Mouse (Mus musculus) lung, embryonic 15.5 days (tissue): ENCODE measurements around the gene Egln1. TPM values are rescaled to one million over a fixed set of nuclear protein-coding genes. Genes with fewer than 3 reads are reported as not detected.
A peak's percentile ranks its signal among the peaks of the same experiment; 100 is the strongest.

Experiments used
- ATAC-seq: fragments of 200-750 bp; cut with Nextera tagmentation; 2 replicates; pipeline ENCODE4 v1.8.0; 2017; ENCODE audit warnings: moderate number of reproducible peaks, borderline replicate concordance; ENCODE audit not compliant: low FRiP score, low TSS enrichment; ENCODE audit errors: extremely low read depth
- H3K27ac ChIP-seq: fragments of 300-500 bp; sonication (generic); 2 replicates; pipeline ENCODE4 v1.5.1; 2015; ENCODE audit warnings: moderate library complexity, mild to moderate bottlenecking, inconsistent platforms
- H3K27me3 ChIP-seq: fragments of 300-500 bp; sonication (generic); 2 replicates; pipeline ENCODE4 v1.6.1; 2015; ENCODE audit warnings: inconsistent platforms
- H3K36me3 ChIP-seq: fragments of 300-500 bp; sonication (generic); 2 replicates; pipeline ENCODE4 v1.6.1; 2015; ENCODE audit warnings: inconsistent platforms
- H3K4me1 ChIP-seq: fragments of 300-500 bp; sonication (generic); 2 replicates; pipeline ENCODE4 v1.6.1; 2015; ENCODE audit warnings: inconsistent platforms
- H3K4me2 ChIP-seq: fragments of 300-500 bp; sonication (generic); 2 replicates; pipeline ENCODE4 v1.6.1; 2015; ENCODE audit warnings: inconsistent platforms, mild to moderate bottlenecking, moderate library complexity
- H3K4me3 ChIP-seq: fragments of 300-500 bp; sonication (generic); 2 replicates; pipeline ENCODE4 v1.5.1; 2015; ENCODE audit warnings: mild to moderate bottlenecking, inconsistent platforms
- H3K9ac ChIP-seq: fragments of 300-500 bp; sonication (generic); 2 replicates; pipeline ENCODE4 v1.6.1; 2015; ENCODE audit warnings: inconsistent platforms
- H3K9me3 ChIP-seq: fragments of 300-500 bp; sonication (generic); 2 replicates; pipeline ENCODE4 v1.6.1; 2016; ENCODE audit warnings: inconsistent platforms
- WGBS: fragments of 180-500 bp; shearing (Covaris S2); methylation state at CpG from one replicate; pipeline ENCODE4 v1.1.7; 2015; 5-methylcytosine and 5-hydroxymethylcytosine counted together
- polyA plus RNA-seq: library from polyadenylated mRNA; unstranded; fragments of >200 nt; fragmentation: Nextera tagmentation; extraction: Ambion mirVana; gene quantifications from 2 replicates; pipeline ENCODE4 v1.2.1, GENCODE M21; 2015

Egln1 gene
- polyA plus RNA-seq, 1 experiment from 2014 or later: 12.0 TPM

GRCm38 (mm10) chr8:124896632-124897385 is 52.3 kb downstream of the Egln1 start:
- WGBS: under 1% methylated on average over 58 of the region's 60 CpGs
- H3K27me3 ChIP-seq: no peaks in the 10 kb centered on the region
- H3K4me1 ChIP-seq: peaks cover 24% of the 10 kb centered on the region
- no peaks in the 10 kb centered on the region for H3K9me3 ChIP-seq
- peak overlapping the region; percentile 83 for H3K9ac ChIP-seq
- H3K4me2 ChIP-seq: peak overlapping the region; percentile 98
- ATAC-seq: peak; percentile 52; the same call in 1 of the 2 replicates
- H3K27ac ChIP-seq: peak overlapping the region; percentile 90
- peak overlapping the region; percentile 94 for H3K4me3 ChIP-seq
- peaks cover 38% of the 10 kb centered on the region for H3K36me3 ChIP-seq

- H3K27ac ChIP-seq: peak overlapping the region; percentile 90
- H3K9me3 ChIP-seq: no peaks in the 10 kb centered on the region
- peak overlapping the region; percentile 94 for H3K4me3 ChIP-seq
- peak overlapping the region; percentile 98 for H3K4me2 ChIP-seq
- H3K4me1 ChIP-seq: peaks cover 24% of the 10 kb centered on the region
- H3K9ac ChIP-seq: peak overlapping the region; percentile 83
- WGBS: 49% methylated on average over 26 of the region's 26 CpGs
- peaks cover 38% of the 10 kb centered on the region for H3K36me3 ChIP-seq
- ATAC-seq: peak; percentile 32; the same call in 1 of the 2 replicates
- no peaks in the 10 kb centered on the region for H3K27me3 ChIP-seq
These were observed 53.0 kb downstream of the Egln1 start for GRCm38 (mm10) chr8:124896010-124896631.

GRCm38 (mm10) chr8:124892596-124892995 is 56.5 kb downstream of the Egln1 start:
- H3K27me3 ChIP-seq: no peaks in the 10 kb centered on the region
- no peak for ATAC-seq
- H3K36me3 ChIP-seq: peaks cover 48% of the 10 kb centered on the region
- H3K9ac ChIP-seq: no peak overlapping the region
- no peak overlapping the region for H3K27ac ChIP-seq
- no peaks in the 10 kb centered on the region for H3K9me3 ChIP-seq
- no peak overlapping the region for H3K4me2 ChIP-seq
- H3K4me3 ChIP-seq: no peak overlapping the region
- WGBS: 62% methylated on average over 3 of the region's 3 CpGs
- peaks cover 17% of the 10 kb centered on the region for H3K4me1 ChIP-seq

- no peak overlapping the region for H3K4me3 ChIP-seq
- no peaks in the 10 kb centered on the region for H3K4me1 ChIP-seq
- H3K27ac ChIP-seq: no peak overlapping the region
- WGBS: 93% methylated on average over 5 of the region's 5 CpGs
- H3K27me3 ChIP-seq: no peaks in the 10 kb centered on the region
- no peak overlapping the region for H3K9ac ChIP-seq
- peaks cover 74% of the 10 kb centered on the region for H3K36me3 ChIP-seq
- no peak for ATAC-seq
- H3K4me2 ChIP-seq: no peak overlapping the region
- H3K9me3 ChIP-seq: no peaks in the 10 kb centered on the region
These were observed 60.7 kb downstream of the Egln1 start for GRCm38 (mm10) chr8:124888385-124888784.

- ATAC-seq: no peak
- 66% methylated on average over 10 of the region's 10 CpGs for WGBS
- H3K4me3 ChIP-seq: no peak overlapping the region
- H3K9ac ChIP-seq: no peak overlapping the region
- no peaks in the 10 kb centered on the region for H3K9me3 ChIP-seq
- no peak overlapping the region for H3K27ac ChIP-seq
- H3K27me3 ChIP-seq: no peaks in the 10 kb centered on the region
- H3K36me3 ChIP-seq: peaks cover 85% of the 10 kb centered on the region
- H3K4me2 ChIP-seq: no peak overlapping the region
- no peaks in the 10 kb centered on the region for H3K4me1 ChIP-seq
These were observed 70.1 kb downstream of the Egln1 start for GRCm38 (mm10) chr8:124878946-124879526.

GRCm38 (mm10) chr8:124878141-124878540 is 71.0 kb downstream of the Egln1 start:
- Histone ChIP-seq H3K4me2 (no peak overlapping the region), H3K27ac (no peak overlapping the region), H3K4me3 (no peak overlapping the region), H3K27me3 (no peaks in the 10 kb centered on the region), H3K9ac (no peak overlapping the region), H3K4me1 (no peaks in the 10 kb centered on the region), H3K36me3 (peaks cover 85% of the 10 kb centered on the region), H3K9me3 (no peaks in the 10 kb centered on the region)
- 86% methylated on average over 5 of the region's 5 CpGs for WGBS
- ATAC-seq: no peak

GRCm38 (mm10) chr8:124872690-124873089 is 76.4 kb downstream of the Egln1 start:
- H3K4me1 ChIP-seq: no peaks in the 10 kb centered on the region
- peaks cover 58% of the 10 kb centered on the region for H3K36me3 ChIP-seq
- H3K4me3 ChIP-seq: no peak overlapping the region
- no peak for ATAC-seq
- H3K27ac ChIP-seq: no peak overlapping the region
- no peaks in the 10 kb centered on the region for H3K9me3 ChIP-seq
- no peak overlapping the region for H3K4me2 ChIP-seq
- 66% methylated on average over 5 of the region's 5 CpGs for WGBS
- no peak overlapping the region for H3K9ac ChIP-seq
- H3K27me3 ChIP-seq: no peaks in the 10 kb centered on the region

- ATAC-seq: no peak
- H3K27me3 ChIP-seq: no peaks in the 10 kb centered on the region
- H3K9ac ChIP-seq: no peak overlapping the region
- peaks cover 52% of the 10 kb centered on the region for H3K36me3 ChIP-seq
- no peak overlapping the region for H3K4me2 ChIP-seq
- 90% methylated on average over 7 of the region's 7 CpGs for whole genome bisulfite sequencing
- no peak overlapping the region for H3K27ac ChIP-seq
- H3K4me3 ChIP-seq: no peak overlapping the region
- H3K4me1 ChIP-seq: no peaks in the 10 kb centered on the region
- no peaks in the 10 kb centered on the region for H3K9me3 ChIP-seq
These were observed 77.0 kb downstream of the Egln1 start for GRCm38 (mm10) chr8:124872081-124872480.

GRCm38 (mm10) chr8:124871474-124871873 is 77.7 kb downstream of the Egln1 start:
- peaks cover 46% of the 10 kb centered on the region for H3K36me3 ChIP-seq
- H3K4me3 ChIP-seq: no peak overlapping the region
- no peak overlapping the region for H3K4me2 ChIP-seq
- H3K4me1 ChIP-seq: 0 out of 2 replicates have a peak, but pooled peaks cover 2% of the 10 kb centered on the region
- H3K27ac ChIP-seq: no peak overlapping the region
- no peak overlapping the region for H3K9ac ChIP-seq
- 94% methylated on average over 7 of the region's 7 CpGs for WGBS
- no peaks in the 10 kb centered on the region for H3K9me3 ChIP-seq
- H3K27me3 ChIP-seq: no peaks in the 10 kb centered on the region
- ATAC-seq: no peak

GRCm38 (mm10) chr8:124869708-124870107 is 79.4 kb downstream of the Egln1 start:
- Histone ChIP-seq H3K36me3 (peaks cover 36% of the 10 kb centered on the region), H3K4me3 (no peak overlapping the region), H3K27me3 (no peaks in the 10 kb centered on the region), H3K9me3 (no peaks in the 10 kb centered on the region), H3K9ac (no peak overlapping the region), H3K4me1 (peaks cover 11% of the 10 kb centered on the region), H3K4me2 (no peak overlapping the region), H3K27ac (no peak overlapping the region)
- WGBS: 67% methylated on average over 6 of the region's 6 CpGs
- no peak for ATAC-seq

GRCm38 (mm10) chr8:124867126-124867525 is 82.0 kb downstream of the Egln1 start:
- Histone ChIP-seq H3K4me2 (no peak overlapping the region), H3K27me3 (no peaks in the 10 kb centered on the region), H3K9ac (no peak overlapping the region), H3K9me3 (no peaks in the 10 kb centered on the region), H3K27ac (no peak overlapping the region), H3K4me1 (peaks cover 17% of the 10 kb centered on the region), H3K36me3 (peaks cover 10% of the 10 kb centered on the region), H3K4me3 (no peak overlapping the region)
- no peak for ATAC-seq
- 48% methylated on average over 2 of the region's 2 CpGs for WGBS

GRCm38 (mm10) chr8:124866669-124867068 is 82.5 kb downstream of the Egln1 start:
- Histone ChIP-seq H3K4me3 (no peak overlapping the region), H3K4me1 (peaks cover 20% of the 10 kb centered on the region), H3K9ac (no peak overlapping the region), H3K27ac (no peak overlapping the region), H3K36me3 (peaks cover 6% of the 10 kb centered on the region; the same call in 1 of the 2 replicates), H3K27me3 (no peaks in the 10 kb centered on the region), H3K4me2 (no peak overlapping the region), H3K9me3 (no peaks in the 10 kb centered on the region)
- no peak for ATAC-seq
- WGBS: 57% methylated on average over 3 of the region's 3 CpGs
